Mouse (Mus musculus) embryo, embryonic 10.5 days (tissue): ENCODE results near the gene Rai14.

ENCODE experiments used
- DNase-seq: peaks from one replicate; pipeline ENCODE4 v3.0.0-alpha.2; 2015; ENCODE audit warnings: low spot score

Rai14 gene

GRCm38 (mm10) chr15:10648372-10649109 is 65.9 kb downstream of the Rai14 start:
- peak; percentile 81 for DNase-seq

DNA sequence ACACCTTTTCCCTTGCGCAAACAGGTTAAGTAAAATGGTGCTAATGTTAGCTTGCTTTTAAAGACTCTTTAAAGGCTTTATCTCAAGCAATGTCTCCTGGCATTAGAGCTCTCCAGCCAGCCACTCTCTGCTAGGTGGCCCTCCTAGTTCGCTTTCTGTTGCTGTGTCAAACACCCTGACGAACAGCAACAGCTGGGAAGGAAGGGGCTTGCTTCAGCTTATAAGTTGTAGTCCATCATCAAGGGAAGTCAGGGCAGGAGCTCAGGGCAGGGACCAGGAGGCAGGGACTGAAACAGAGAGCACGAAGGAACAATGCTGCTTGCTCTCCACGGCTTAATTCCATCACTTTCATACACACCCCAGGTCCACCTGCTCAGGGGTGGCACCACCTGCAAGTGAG is 68.1 kb downstream of the Rai14 start:
- DNase-seq, result no peak

DNA sequence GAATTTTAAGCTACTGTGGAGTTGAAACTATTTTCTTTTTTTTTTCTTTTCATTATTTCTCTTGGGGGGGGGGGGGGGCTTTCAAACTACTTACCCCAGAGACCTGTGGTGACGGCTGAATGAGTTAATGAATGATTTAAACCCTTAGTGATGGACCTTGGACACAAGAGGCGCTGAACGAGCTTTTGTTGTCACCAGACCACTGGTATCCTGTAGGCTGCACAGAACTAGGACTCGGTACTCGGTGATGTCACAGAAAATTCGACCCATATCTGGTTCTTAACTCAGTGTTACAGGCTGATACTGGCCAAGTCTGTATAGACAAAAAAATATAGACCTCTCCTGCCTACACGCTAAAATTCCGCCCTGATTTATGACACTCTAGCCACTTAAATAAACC is 69.3 kb downstream of the Rai14 start:
- peak; percentile 38 for DNase-seq

DNA sequence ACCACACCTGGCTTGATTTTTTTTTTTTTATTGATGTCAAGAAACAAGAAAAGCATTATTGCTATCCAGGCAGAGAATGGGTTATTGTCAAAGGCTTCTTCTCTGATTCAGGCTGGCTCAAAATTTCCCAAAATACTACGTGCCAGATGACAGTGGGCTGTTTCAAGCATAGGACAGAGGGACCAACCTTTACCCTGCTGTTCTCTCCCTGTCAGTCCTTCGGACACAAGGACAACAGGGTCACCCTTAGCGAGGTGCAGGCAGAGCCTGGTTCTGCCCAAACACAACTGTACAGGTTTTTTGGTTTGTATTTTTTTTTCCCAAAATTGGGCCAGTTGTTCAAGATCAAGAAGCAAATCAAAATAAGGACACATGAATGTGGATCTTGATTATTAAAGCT is 70.6 kb downstream of the Rai14 start:
- DNase-seq, result no peak

DNA sequence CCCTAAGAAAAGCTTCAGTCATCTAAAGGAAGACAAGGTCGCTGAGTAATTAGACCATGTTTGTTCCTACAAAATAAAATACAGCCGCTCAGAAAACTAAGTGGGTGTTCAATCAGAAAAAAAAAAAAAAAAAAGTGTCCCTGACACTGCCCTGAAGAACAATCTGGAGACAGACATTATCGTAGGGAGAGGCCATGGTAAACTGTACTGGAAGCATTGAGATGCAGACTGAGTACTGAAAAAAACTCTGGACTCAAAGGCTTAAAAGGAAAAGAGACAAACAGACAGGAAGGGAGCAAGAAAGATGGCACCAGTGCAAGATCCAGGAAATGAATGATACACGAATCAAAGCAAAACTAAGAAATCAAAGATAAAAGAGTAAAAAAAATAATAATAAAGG is 71.2 kb downstream of the Rai14 start:
- DNase-seq, result no peak

DNA sequence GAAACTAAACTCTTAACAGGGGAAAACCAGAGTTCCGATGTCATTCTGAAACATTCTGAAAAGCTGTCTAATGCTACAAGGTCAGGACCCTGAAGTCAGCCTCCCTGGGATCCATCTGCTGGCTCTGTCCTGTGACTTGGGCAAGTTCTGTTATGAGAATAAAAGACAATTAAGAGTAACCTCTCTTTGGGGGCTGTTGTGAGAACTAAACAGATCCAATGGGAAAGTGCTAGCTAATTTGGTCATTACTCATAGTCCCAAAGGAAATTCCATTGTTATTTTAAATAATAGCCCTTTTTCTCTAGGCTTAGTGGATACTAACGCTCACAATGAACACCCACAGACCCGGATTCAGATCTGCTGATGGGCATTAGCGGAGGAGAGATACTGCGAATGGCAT is 72.0 kb downstream of the Rai14 start:
- DNase-seq, result peak; percentile 60

DNA sequence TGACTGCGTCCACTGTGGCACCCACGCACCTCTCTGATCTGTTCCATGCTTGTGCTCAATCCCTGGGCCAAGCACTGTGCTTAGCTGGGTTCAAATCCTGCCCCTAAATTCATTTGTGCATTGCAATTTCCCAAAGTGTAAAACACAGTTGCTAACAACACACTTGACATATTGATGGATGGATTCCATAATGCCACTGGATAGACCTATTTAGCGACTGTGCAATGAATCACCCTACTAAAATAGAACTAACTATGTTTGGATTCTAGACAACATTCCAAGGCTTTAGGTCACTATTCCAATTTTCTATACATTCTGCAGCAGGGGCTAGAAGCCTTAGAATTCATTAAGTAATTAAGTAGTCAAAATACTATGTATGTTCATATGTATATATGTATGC is 73.7 kb downstream of the Rai14 start:
- no peak for DNase-seq

GRCm38 (mm10) chr15:10637251-10637793 is 77.1 kb downstream of the Rai14 start:
- DNase-seq, result peak; percentile 31

DNA sequence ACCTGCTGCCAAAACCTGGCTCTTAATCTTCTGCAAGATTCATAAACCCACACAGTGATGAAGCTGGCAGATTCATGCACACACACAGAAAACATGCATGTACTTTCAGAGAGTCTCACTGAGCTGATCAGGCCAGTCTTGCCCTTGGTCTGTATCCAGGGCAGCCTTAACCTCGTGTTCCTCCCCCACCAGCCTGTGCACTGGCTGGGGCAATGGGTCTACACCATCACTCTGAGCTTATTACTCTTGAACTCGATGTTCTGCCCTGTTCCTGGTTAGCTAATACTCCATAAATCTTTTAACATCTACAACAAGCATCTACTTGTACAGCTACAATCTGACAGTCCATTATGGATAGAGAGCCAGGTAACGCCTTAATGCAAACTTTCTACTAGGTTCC is 77.6 kb downstream of the Rai14 start:
- DNase-seq, result no peak

DNA sequence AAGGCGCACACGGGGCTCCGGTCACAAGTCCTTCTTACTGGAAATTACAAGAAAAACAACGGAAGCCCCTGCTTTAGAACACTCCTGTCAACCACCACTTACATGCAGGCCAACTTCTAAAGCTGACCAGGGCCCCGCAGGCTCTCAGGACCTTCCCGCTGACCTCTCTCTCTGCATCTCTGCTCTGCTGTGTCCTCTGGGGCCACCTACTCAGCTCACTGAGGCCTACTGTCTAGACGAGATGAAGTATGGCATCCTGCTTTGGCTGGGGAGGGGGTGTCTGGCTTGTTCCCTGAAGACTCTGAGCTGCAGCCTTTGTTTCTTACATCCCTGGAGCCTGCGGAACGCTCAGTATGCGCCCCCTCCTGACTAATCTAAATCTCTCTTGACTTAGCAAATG is 79.3 kb downstream of the Rai14 start:
- DNase-seq, result peak; percentile 74

- DNase-seq, result peak; percentile 74
These were observed 80.2 kb downstream of the Rai14 start for GRCm38 (mm10) chr15:10634176-10634575.

GRCm38 (mm10) chr15:10633381-10633780 is 81.0 kb downstream of the Rai14 start:
- DNase-seq, result no peak

- no peak for DNase-seq
These were observed 81.8 kb downstream of the Rai14 start for GRCm38 (mm10) chr15:10632581-10632980.

DNA sequence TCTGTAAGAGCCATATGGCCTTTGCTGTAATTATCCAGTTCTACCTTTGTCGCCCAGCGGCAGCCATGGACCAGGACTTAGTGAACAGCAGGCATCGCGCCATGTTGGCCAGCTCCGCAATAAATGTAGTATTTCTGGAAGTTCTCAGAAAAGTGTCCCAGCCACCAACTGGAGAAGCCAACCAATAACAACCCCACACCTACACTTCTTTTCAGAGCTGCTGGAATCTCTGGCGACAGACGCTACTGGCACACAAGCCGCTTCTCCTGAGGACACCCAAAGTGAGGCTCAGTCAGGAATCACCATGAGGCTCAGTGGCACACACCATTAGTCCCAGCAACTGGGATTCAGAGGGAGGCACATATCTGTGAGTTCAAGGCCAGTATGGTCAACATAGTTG is 82.4 kb downstream of the Rai14 start:
- DNase-seq, result no peak

DNA sequence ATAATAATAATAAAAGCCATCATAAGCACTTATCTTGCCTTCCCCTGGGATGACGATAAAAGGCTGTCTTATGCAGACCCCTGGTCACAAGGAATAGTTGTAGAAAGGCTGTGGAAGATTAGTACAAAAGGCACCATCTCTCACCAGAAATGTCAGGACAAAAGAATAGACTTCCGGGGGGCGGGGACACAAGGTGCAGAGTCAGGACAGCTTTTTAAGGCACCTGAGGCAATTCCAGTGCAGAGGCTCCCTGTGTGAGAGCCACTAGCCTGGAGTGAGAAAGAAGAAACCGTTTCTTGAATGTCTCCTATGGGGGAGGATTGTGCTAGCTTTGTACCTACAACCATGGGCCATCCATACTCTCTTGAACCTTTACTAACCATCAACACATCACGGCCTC is 82.9 kb downstream of the Rai14 start:
- DNase-seq, result no peak

GRCm38 (mm10) chr15:10628980-10629346 is 85.5 kb downstream of the Rai14 start:
- no peak for DNase-seq

- peak; percentile 61 for DNase-seq
These were observed 86.1 kb downstream of the Rai14 start for GRCm38 (mm10) chr15:10628131-10628979.

DNA sequence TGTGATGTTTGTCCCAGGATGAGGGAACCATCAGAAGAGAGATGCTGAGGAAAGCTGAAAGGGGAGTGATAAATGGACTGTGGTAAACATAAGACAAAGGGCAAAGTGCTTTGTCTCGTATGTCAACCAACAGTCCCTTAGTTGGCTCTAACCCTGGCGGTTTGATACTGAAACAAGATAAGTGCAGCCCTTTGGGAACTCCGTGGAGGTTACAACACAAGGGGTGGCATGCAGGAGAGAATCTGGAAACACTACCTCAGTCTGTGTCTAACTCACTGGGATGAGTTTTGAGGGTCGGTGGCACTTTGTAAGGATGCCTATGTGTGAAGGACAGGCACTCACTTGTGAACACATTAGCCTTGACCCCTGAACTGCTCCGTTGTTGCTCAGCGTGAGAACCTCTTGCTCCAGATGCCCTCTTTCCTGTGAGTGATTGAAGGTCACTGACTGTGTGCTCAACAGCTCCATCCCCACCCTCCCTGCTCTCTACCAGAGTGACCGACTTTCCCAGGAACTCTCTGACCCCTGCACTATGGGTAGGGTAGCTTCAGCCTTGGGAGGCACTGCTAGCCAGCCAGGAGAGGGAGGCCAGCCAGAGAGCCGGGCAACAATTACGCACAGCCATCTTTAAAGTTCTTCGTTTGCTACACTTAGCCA is 90.7 kb downstream of the Rai14 start:
- peak; percentile 84 for DNase-seq

DNA sequence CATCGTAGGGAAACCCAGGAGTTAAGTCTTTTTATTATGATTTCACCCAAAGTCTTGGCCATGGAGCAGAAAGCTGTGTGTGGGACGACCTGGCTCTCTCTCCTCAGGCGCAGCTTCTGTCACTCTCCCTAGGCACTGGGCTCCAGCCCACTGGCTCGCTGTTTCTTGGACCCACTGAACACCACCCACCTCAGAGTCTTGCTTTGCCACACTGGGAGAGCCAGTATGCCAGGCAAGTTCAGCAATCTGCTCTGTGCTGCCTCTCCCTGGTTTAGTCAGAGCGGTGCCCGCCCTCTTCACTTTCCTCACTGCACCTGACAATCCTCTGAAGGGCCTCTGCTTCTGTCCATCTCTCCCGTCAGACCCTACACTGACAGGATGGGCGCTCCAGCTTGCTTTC is 93.2 kb downstream of the Rai14 start:
- no peak for DNase-seq

DNA sequence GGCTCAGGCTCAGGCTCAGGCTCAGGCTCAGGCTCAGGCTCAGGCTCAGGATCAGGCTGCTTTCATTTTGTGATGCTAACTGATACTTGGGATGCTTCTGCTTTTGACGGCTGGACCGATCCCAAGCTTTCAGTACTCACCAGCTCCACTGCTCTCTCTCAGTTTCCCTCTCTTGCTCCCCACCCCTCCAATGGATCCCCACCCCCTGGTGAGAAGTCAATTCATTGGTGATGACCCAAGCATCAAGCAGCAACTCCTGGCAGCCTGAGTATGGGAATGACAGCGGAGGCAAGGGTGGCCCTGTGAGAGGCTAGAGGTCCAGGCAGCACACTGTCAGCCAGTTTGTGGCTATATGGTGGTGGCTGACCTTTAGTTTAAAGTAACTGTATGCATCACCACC is 94.7 kb downstream of the Rai14 start:
- no peak for DNase-seq

DNA sequence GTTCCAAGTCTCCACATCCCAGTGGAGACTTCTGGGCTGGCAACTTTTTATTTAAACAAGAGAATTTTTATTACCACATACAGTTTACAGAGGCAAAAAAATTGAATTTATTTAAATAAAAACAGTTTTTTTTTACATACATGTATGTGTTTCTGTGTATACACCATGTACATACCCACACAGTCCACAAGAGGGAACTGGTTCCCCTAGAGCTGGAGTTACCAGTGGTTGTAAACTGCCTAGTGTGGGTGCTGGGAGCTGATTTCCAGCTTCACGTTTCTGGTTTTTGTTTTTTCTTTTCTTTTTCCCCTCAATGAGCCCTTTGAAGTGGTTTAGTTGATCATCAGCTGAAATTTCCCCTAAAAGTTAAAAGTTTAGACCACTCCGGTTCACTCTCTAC is 96.1 kb downstream of the Rai14 start:
- no peak for DNase-seq

DNA sequence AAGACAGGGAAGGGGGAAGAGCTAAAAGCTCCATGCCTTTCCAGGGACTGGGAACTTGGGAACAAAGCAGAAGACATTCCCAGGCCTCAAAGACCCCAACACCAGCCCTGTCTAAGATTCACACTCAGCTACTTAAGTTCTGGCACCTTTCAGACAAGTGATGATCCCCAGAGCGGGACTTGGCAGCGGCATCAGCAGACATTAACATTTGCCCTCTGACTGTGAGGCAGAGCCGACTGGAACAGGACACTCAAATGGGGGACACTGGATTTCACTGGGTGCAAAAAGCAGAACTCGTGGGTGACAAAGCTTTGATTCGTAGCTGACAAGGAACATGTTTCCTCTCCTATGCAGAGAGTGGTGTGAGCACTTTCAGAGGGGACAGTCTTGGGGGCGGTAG is 98.4 kb downstream of the Rai14 start:
- no peak for DNase-seq

- peak; percentile 39 for DNase-seq
These were observed 103.4 kb downstream of the Rai14 start for GRCm38 (mm10) chr15:10611040-10611439.
